Mouse (Mus musculus) CD4-positive, CD25-positive, alpha-beta regulatory T cell, adult 4 months (primary cell): ENCODE data around the gene Prrc2b. TPM values are rescaled to one million over a fixed set of nuclear protein-coding genes. Genes with fewer than 3 reads are reported as not detected.
A peak's percentile ranks its signal among the peaks of the same experiment; 100 is the strongest.

Source experiments
- ATAC-seq: one replicate; pipeline ENCODE4 v1.8.0; 2017
- polyA plus RNA-seq, 2 experiments: library from polyadenylated mRNA; unstranded; fragments of 100-300 nt; shearing (Covaris generic); gene quantifications; one replicate each; pipeline ENCODE4 v1.2.1; 2017

Prrc2b gene
- polyA plus RNA-seq = 10 to 100 TPM; 31.7 to 32.9 TPM

GRCm38 (mm10) chr2:32150924-32151659, at the start of gene Prrc2b:
TSS of gene Prrc2b (plus strand) at chr2:32151082.
- ATAC-seq = peak; percentile 32

GRCm38 (mm10) chr2:32102944-32103343, 47.9 kb upstream of the Prrc2b start:
- no peak for ATAC-seq

GRCm38 (mm10) chr2:32103557-32103956, 47.3 kb upstream of the Prrc2b start:
- no peak for ATAC-seq

- no peak for ATAC-seq
Observed at GRCm38 (mm10) chr2:32104122-32104521, 46.8 kb upstream of the Prrc2b start.

- no peak for ATAC-seq
Observed at GRCm38 (mm10) chr2:32105117-32105913, 45.6 kb upstream of the Prrc2b start.

- no peak for ATAC-seq
Observed at GRCm38 (mm10) chr2:32105930-32106329, 45.0 kb upstream of the Prrc2b start.

- ATAC-seq = no peak
Observed at GRCm38 (mm10) chr2:32111268-32111667, 39.6 kb upstream of the Prrc2b start.

- no peak for ATAC-seq
Observed at GRCm38 (mm10) chr2:32112548-32112947, 38.3 kb upstream of the Prrc2b start.

GRCm38 (mm10) chr2:32115851-32116268, 35.0 kb upstream of the Prrc2b start:
- no peak for ATAC-seq

- no peak for ATAC-seq
Observed at GRCm38 (mm10) chr2:32119802-32120750, 30.8 kb upstream of the Prrc2b start.

- ATAC-seq = peak; percentile 74
Observed at GRCm38 (mm10) chr2:32121150-32121549, 29.7 kb upstream of the Prrc2b start.

- no peak for ATAC-seq
Observed at GRCm38 (mm10) chr2:32121785-32122184, 29.1 kb upstream of the Prrc2b start.

GRCm38 (mm10) chr2:32127653-32128535, 23.0 kb upstream of the Prrc2b start:
- ATAC-seq = no peak

GRCm38 (mm10) chr2:32128536-32128841, 22.4 kb upstream of the Prrc2b start:
- no peak for ATAC-seq

- no peak for ATAC-seq
Observed at GRCm38 (mm10) chr2:32129383-32130074, 21.4 kb upstream of the Prrc2b start.

- peak; percentile 63 for ATAC-seq
Observed at GRCm38 (mm10) chr2:32130435-32130834, 20.4 kb upstream of the Prrc2b start.

- ATAC-seq = no peak
Observed at GRCm38 (mm10) chr2:32131205-32131834, 19.6 kb upstream of the Prrc2b start.

GRCm38 (mm10) chr2:32131866-32132566, 18.9 kb upstream of the Prrc2b start:
- no peak for ATAC-seq

GRCm38 (mm10) chr2:32132567-32132992, 18.3 kb upstream of the Prrc2b start:
- no peak for ATAC-seq

GRCm38 (mm10) chr2:32134039-32134438, 16.8 kb upstream of the Prrc2b start:
- peak; percentile 59 for ATAC-seq
